Mouse (Mus musculus) embryonic fibroblast, embryonic 13.5 days (primary cell): ENCODE results near the gene Fat3.

Source experiments
- CTCF ChIP-seq: IDR thresholded peaks from 2 replicates; pipeline ENCODE4 v1.5.1; 2011; ENCODE audit warnings: mild to moderate bottlenecking, control low read depth, low read length, moderate library complexity, borderline replicate concordance; ENCODE audit not compliant: insufficient read depth
- POLR2A ChIP-seq: IDR thresholded peaks from 2 replicates; pipeline ENCODE4 v1.6.1; 2011; ENCODE audit warnings: low read depth, mild to moderate bottlenecking, control low read depth, low read length, moderate library complexity

GRCm38 (mm10) chr9:16079292-16079691, 421.8 kb downstream of the Fat3 start:
- no peak for TF ChIP-seq CTCF
- no peak for TF ChIP-seq POLR2A
